Mouse (Mus musculus) bone marrow macrophage, adult 2 months (primary cell): ENCODE data around the gene Lgals9.

Experiments
- CTCF ChIP-seq: IDR thresholded peaks from 2 replicates; pipeline ENCODE4 v1.5.1; 2012; ENCODE audit warnings: low read depth, mild to moderate bottlenecking, low read length, moderate library complexity
- POLR2A ChIP-seq: IDR thresholded peaks from 2 replicates; pipeline ENCODE4 v1.6.1; 2012; ENCODE audit warnings: mild to moderate bottlenecking, low read depth, low read length, borderline replicate concordance

DNA sequence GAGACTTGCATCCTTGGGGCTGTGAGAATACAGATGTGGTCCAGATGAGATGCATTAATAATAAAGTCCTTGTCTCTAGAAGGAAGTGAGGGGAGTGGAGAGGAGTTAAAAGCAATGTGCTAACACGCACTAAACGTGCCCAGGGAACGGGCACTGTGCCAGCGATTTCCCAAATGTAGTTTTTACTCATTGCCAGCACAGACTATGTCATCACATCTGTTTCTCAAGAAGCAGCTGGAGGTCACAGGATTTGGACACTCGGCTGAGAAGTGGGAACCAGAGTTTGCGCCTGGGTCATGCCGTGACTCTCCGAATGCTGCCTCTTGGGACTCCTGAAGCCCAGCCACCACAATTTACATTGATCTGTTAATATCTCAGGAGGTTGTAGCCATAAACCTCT lies 34.4 kb downstream of the Lgals9 start:
- TF ChIP-seq POLR2A (no peak), CTCF (no peak)
